Mouse (Mus musculus): ENCODE data around the gene Ifitm10. TPM values are rescaled to one million over a fixed set of nuclear protein-coding genes. Genes with fewer than 3 reads are reported as not detected.

The Ifitm10 gene
- total and polyA plus RNA-seq, 3 experiments: not detected

DNA sequence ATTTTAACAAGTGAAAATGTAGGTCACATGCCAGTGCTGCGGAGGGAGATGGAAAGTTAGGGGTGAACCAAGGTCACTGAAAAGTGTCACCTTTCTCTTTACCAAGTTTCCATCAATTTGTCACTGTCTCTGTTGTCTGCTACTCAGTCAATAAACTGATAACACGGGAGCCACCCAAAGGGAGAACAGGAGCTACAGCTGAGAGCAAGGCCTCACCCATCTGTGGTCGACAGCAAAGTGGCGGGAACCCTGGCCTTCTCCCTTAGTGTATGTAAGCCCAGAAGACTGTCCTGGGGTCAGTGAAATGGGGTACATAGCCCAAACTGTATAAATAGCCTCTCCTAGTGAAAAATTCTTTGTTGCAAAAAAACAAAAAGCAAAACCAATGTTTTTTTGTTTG is 26.0 kb downstream of the Ifitm10 start:
- dilution Hi-C loops (cut with MboI; ENCODE audit: extremely low pct_ligation_motif_present, extremely low pct_unique_long_range_greater_than_20kb, low sequenced_read_pairs) (no loop called here), in situ Hi-C loops (cut with MboI; ENCODE audit: low pct_ligation_motif_present, low pct_unique_long_range_greater_than_20kb, low sequenced_read_pairs) (no loop called here)
- no peak overlapping the region for H3K4me2 ChIP-seq (ENCODE audit: insufficient read depth, low read depth, poor library complexity, severe bottlenecking)
- no peak for TF ChIP-seq MYC (IDR thresholded peaks at IDR 0.05; ENCODE audit: low read depth, low read length)
- no peak for TF ChIP-seq ELF1 (IDR thresholded peaks at IDR 0.05; ENCODE audit: low read depth, low read length)
- TF ChIP-seq JUN (IDR thresholded peaks at IDR 0.05; ENCODE audit: insufficient read depth, low read depth, low read length): no peak
- no peak for TF ChIP-seq CHD1 (IDR thresholded peaks at IDR 0.05; ENCODE audit: low read depth, low read length)
- no peak for TF ChIP-seq SMC3 (IDR thresholded peaks at IDR 0.05; ENCODE audit: low read depth, low read length)
- no peak for TF ChIP-seq POLR2AphosphoS2 (IDR thresholded peaks at IDR 0.05; ENCODE audit: low read depth, low read length)
- no peak overlapping the region for H3K27ac ChIP-seq (ENCODE audit: insufficient read depth, low read depth)
- H3K36me3 ChIP-seq (replicated peaks in 1 of 2; ENCODE audit: control insufficient read depth in 1 of 2, insufficient read depth in 1 of 2, low read length in 1 of 2): no peaks in the 10 kb centered on the region
- H3K9me3 ChIP-seq (replicated peaks; ENCODE audit: low read length): no peaks in the 10 kb centered on the region
- peaks cover 16 to 47% of the 10 kb centered on the region in 2 experiments for H3K4me1 ChIP-seq (ENCODE audit: control insufficient read depth in 1 of 2, insufficient read depth in 2 of 2)
- H3K27me3 ChIP-seq (replicated peaks): no peaks in the 10 kb centered on the region
- no peak for DNase-seq (ENCODE audit: extremely low read depth)
- no peaks in the 10 kb centered on the region for H3K79me2 ChIP-seq (replicated peaks; ENCODE audit: control insufficient read depth, extremely low read depth, insufficient read depth, poor library complexity, severe bottlenecking)
- no peak overlapping the region for H3K9ac ChIP-seq (ENCODE audit: insufficient read depth, low read depth)
- no peak overlapping the region for H3K4me3 ChIP-seq (replicated peaks in 1 of 3; ENCODE audit: low read depth in 2 of 3, low read length in 2 of 3, poor library complexity in 1 of 3)

DNA sequence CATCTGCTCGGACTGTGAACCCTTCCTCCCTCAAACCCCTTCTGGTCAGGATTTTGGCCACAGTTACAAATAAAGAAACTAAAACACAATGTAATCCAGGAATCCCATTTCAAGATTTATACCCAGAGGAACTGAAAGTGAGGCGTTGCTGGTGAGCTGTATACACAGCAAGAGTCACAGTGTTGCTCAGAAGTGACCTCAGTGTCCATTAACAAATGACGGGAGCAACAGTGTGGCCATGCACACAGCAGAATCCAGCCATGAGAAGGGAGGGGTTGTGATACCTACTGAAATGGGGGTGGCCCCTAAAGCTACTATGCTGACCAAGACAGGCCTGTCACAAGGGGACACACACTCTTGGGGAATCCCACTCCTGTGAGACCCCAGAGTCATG is 31.3 kb downstream of the Ifitm10 start:
- TF ChIP-seq POLR2A (IDR thresholded peaks at IDR 0.05; ENCODE audit: low read depth, low read length): no peak
- TF ChIP-seq ELF1 (IDR thresholded peaks at IDR 0.05; ENCODE audit: low read depth, low read length): no peak
- TF ChIP-seq ZMIZ1 (IDR thresholded peaks at IDR 0.05; ENCODE audit: low read depth, low read length): no peak
- no peak for TF ChIP-seq E2F4 (IDR thresholded peaks at IDR 0.05; ENCODE audit: insufficient replicate concordance, low read depth, low read length)
- TF ChIP-seq BHLHE40 (IDR thresholded peaks at IDR 0.05; ENCODE audit: low read depth, low read length): no peak
- no peak for TF ChIP-seq SIN3A (IDR thresholded peaks at IDR 0.05; ENCODE audit: low read length)
- no peak for TF ChIP-seq SMC3 (IDR thresholded peaks at IDR 0.05; ENCODE audit: low read depth, low read length)
- peaks cover 26 to 49% of the 10 kb centered on the region in 2 experiments for H3K4me1 ChIP-seq (ENCODE audit: control insufficient read depth in 1 of 2, insufficient read depth in 2 of 2)
- no peaks in the 10 kb centered on the region for H3K36me3 ChIP-seq (replicated peaks in 1 of 2; ENCODE audit: control insufficient read depth in 1 of 2, insufficient read depth in 1 of 2, low read length in 1 of 2)
- no peaks in the 10 kb centered on the region for H3K79me2 ChIP-seq (replicated peaks; ENCODE audit: control insufficient read depth, extremely low read depth, insufficient read depth, poor library complexity, severe bottlenecking)
- no peak overlapping the region for H3K27ac ChIP-seq (ENCODE audit: insufficient read depth, low read depth)
- in situ Hi-C loops (cut with MboI; ENCODE audit: low pct_ligation_motif_present, low pct_unique_long_range_greater_than_20kb, low sequenced_read_pairs) (no loop called here), dilution Hi-C loops (cut with MboI; ENCODE audit: extremely low pct_ligation_motif_present, extremely low pct_unique_long_range_greater_than_20kb, low sequenced_read_pairs) (no loop called here)
- no peak overlapping the region for H3K4me2 ChIP-seq (ENCODE audit: insufficient read depth, low read depth, poor library complexity, severe bottlenecking)
- H3K9ac ChIP-seq (ENCODE audit: insufficient read depth, low read depth): no peak overlapping the region
- no peaks in the 10 kb centered on the region for H3K27me3 ChIP-seq (replicated peaks)
- H3K9me3 ChIP-seq (replicated peaks; ENCODE audit: low read length): no peaks in the 10 kb centered on the region
- no peak for DNase-seq (ENCODE audit: extremely low read depth)
- no peak overlapping the region for H3K4me3 ChIP-seq (replicated peaks in 1 of 3; ENCODE audit: low read depth in 2 of 3, low read length in 2 of 3, poor library complexity in 1 of 3)

DNA sequence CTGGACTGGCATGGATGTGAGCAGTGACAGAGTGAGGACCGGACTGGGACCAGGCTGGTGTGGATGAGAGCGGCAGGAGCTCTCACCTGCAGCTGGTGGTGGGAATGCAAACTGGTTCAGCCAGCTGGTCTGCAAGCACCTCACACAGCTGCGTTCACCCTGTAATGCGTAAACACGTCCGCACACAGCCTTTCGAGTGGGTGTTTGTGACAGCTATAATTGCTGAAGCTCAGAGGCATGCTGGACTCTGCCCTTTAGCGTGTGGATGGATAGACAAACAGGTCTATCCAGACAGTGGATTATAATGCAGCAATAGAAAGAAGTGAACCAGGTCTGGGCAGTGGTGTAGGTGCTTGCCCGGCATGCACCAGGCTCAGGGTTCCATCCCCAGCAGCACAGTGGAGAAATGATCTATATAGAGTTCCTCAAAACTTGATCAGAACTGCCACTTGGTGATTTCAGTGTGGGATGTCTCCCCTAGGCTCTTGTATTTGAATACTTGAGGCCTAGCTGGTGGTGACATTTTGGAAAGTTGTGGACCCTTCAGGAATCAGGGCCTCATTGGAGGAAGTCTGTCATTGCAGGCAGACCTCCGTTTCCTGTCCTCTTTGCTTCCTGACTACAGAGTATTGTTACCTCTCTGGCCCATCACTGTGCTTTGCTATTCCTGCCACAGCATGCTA is 31.8 kb downstream of the Ifitm10 start:
- no peak for TF ChIP-seq USF1 (IDR thresholded peaks at IDR 0.05; ENCODE audit: low read depth, low read length)
- TF ChIP-seq MXI1 (IDR thresholded peaks at IDR 0.05; ENCODE audit: low read depth, low read length): no peak
- TF ChIP-seq SMC3 (IDR thresholded peaks at IDR 0.05; ENCODE audit: low read depth, low read length): no peak
- TF ChIP-seq HCFC1 (IDR thresholded peaks at IDR 0.05; ENCODE audit: low read depth, low read length): no peak
- TF ChIP-seq NRF1 (IDR thresholded peaks at IDR 0.05; ENCODE audit: low read depth, low read length): no peak
- TF ChIP-seq SIN3A (IDR thresholded peaks at IDR 0.05; ENCODE audit: low read length): no peak
- TF ChIP-seq MAZ (IDR thresholded peaks at IDR 0.05; ENCODE audit: low read depth, low read length): no peak
- TF ChIP-seq JUN (IDR thresholded peaks at IDR 0.05; ENCODE audit: insufficient read depth, low read depth, low read length): no peak
- TF ChIP-seq E2F4 (IDR thresholded peaks at IDR 0.05; ENCODE audit: insufficient replicate concordance, low read depth, low read length): no peak
- TF ChIP-seq ZNF384 (IDR thresholded peaks at IDR 0.05; ENCODE audit: low read depth, low read length): no peak
- no peak for TF ChIP-seq POLR2AphosphoS2 (IDR thresholded peaks at IDR 0.05; ENCODE audit: low read depth, low read length)
- no peak for TF ChIP-seq ZKSCAN1 (IDR thresholded peaks at IDR 0.05; ENCODE audit: borderline replicate concordance, low read depth, low read length)
- TF ChIP-seq USF2 (conservative IDR thresholded peaks at IDR 0.05; ENCODE audit: low read depth, low read length): no peak
- no peak for TF ChIP-seq PAX5 (IDR thresholded peaks at IDR 0.05; ENCODE audit: low read length)
- TF ChIP-seq ETS1 (conservative IDR thresholded peaks at IDR 0.05; ENCODE audit: low read depth, low read length): no peak
- no peak for TF ChIP-seq MYC (IDR thresholded peaks at IDR 0.05; ENCODE audit: low read depth, low read length)
- no peak for TF ChIP-seq TBP (conservative IDR thresholded peaks at IDR 0.05; ENCODE audit: low read depth, low read length)
- TF ChIP-seq GABPA (IDR thresholded peaks at IDR 0.05; ENCODE audit: insufficient replicate concordance, low read depth, low read length): no peak
- TF ChIP-seq EP300 (IDR thresholded peaks at IDR 0.05; ENCODE audit: low read length): no peak
- in situ Hi-C loops (cut with MboI; ENCODE audit: low pct_ligation_motif_present, low pct_unique_long_range_greater_than_20kb, low sequenced_read_pairs) (no loop called here), dilution Hi-C loops (cut with MboI; ENCODE audit: extremely low pct_ligation_motif_present, extremely low pct_unique_long_range_greater_than_20kb, low sequenced_read_pairs) (no loop called here)
- Histone ChIP-seq H3K4me1 (ENCODE audit: control insufficient read depth in 1 of 2, insufficient read depth in 2 of 2) (peaks cover 26 to 47% of the 10 kb centered on the region in 2 experiments), H3K4me2 (ENCODE audit: insufficient read depth, low read depth, poor library complexity, severe bottlenecking) (no peak overlapping the region), H3K9ac (ENCODE audit: insufficient read depth, low read depth) (no peak overlapping the region), H3K36me3 (replicated peaks in 1 of 2; ENCODE audit: control insufficient read depth in 1 of 2, insufficient read depth in 1 of 2, low read length in 1 of 2) (no peaks in the 10 kb centered on the region), H3K4me3 (replicated peaks in 1 of 3; ENCODE audit: low read depth in 2 of 3, low read length in 2 of 3, poor library complexity in 1 of 3) (no peak overlapping the region), H3K27ac (ENCODE audit: insufficient read depth, low read depth) (no peak overlapping the region), H3K27me3 (replicated peaks) (no peaks in the 10 kb centered on the region), H3K79me2 (replicated peaks; ENCODE audit: control insufficient read depth, extremely low read depth, insufficient read depth, poor library complexity, severe bottlenecking) (no peaks in the 10 kb centered on the region), H3K9me3 (replicated peaks; ENCODE audit: low read length) (no peaks in the 10 kb centered on the region)
- no peak for DNase-seq (ENCODE audit: extremely low read depth)
